Mouse (Mus musculus) cerebellum, postnatal 10 days (tissue): ENCODE measurements around the gene Tecpr1.
A peak's percentile ranks its signal among the peaks of the same experiment; 100 is the strongest.

Source experiments
- DNase-seq, 2 experiments: peaks; one replicate each; pipeline ENCODE4 v3.0.0; 2021; ENCODE audit warnings: mixed read lengths in 2 of 2

Gene Tecpr1

GRCm38 (mm10) chr5:144165756-144166155 lies 57.7 kb downstream of the Tecpr1 start:
- DNase-seq: no peak

DNA sequence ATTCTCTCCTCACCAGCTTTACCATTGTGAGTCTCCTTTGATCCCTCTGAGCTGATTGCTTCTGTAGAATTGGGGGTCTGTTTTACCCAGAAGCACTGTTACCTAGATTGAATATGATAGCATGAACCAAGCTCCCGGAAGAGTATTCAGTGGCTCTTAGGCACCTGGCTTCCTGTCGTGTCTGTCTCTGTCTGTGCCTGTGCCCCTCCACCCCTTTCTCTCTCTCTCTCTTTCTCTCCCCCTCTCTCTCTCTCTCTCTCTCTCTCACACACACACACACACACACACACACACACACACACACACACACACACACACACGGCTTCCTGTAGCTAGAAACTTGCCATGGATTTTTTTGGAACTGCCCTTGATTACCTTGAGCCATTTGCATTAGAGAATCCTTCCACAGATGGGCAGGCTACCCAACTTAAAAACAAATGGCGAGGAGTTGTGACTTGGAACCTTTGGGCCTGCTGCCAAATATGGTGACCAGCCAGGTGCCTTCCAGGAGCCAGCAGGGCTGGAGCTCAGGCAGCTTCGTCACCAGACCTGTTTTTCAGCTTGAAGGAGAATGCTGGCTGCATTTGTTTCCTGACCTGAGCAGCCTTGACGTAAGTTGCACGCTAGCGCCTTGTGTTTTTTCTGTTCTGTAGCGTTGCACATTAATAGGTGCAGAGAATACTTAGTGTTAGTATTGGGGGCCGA lies 60.5 kb downstream of the Tecpr1 start:
- DNase-seq: peak; percentile 63 to 68

GRCm38 (mm10) chr5:144162080-144162812 lies 61.2 kb downstream of the Tecpr1 start:
- no peak for DNase-seq

DNA sequence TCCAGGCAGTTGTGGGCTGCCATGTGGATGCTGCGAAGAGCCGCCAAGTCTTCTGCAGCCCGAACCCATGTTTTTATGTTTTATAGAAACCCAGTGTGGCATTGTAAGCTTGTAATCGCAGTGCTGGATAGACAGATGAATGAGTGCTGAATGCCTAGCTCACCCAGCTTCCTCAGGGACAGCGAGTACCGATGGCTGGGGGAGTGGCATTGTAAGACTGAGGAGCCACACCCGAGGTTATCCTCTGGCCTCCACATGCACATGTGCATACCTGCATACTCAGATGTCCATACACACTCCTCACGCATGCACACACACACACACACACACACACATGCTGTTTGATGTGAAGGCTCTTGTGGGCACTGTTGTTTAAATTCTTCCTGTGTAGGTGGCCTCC lies 64.3 kb downstream of the Tecpr1 start:
- no peak for DNase-seq

GRCm38 (mm10) chr5:144158604-144159003 lies 64.8 kb downstream of the Tecpr1 start:
- DNase-seq: peak; percentile 71 to 78

DNA sequence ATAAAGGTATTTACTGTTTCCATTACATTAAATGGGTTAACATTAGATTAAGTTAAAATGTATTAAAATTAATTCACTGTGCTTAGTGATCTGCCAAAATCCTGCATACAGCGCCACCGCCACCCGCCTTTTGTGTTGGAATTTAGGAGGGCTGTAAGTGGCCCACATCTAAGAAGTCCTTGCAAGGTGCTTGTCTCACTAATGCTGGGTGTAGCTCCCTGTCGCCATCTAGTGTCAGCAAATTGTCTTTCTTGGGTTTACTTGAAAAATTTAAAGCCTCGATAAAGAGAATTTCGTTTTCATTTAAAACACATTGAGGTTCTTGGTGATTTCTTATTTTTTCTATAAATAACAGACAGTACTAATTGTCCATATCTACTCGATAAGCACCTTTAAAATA lies 68.9 kb downstream of the Tecpr1 start:
- DNase-seq: peak; percentile 80 to 87

GRCm38 (mm10) chr5:144151270-144151669 lies 72.1 kb downstream of the Tecpr1 start:
- no peak for DNase-seq

- DNase-seq: no peak
Measured at GRCm38 (mm10) chr5:144149530-144149929, 73.9 kb downstream of the Tecpr1 start.

DNA sequence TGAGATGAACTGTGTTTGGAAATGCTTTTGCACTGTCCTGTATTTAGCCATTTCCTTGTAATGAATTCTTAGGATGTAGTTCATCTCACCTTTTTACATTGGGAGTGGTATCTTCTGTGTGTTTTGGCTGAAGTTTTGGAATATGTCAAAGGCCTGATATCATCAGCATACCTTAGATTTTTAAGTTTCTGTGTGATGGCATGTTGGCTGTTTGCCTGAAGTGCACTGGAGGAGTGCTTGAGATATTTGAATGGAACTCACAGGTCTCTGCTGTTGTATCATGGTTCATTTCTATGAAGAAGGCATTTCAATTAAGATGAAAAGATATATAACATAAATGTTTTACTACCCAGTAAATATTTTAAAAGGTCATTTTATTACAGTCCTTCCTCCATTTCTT lies 76.5 kb downstream of the Tecpr1 start:
- DNase-seq: no peak
